Mouse (Mus musculus) central nervous system, embryonic 14 days (tissue): ENCODE results near the gene Mgst2. TPM values are rescaled to one million over a fixed set of nuclear protein-coding genes. Genes with fewer than 3 reads are reported as not detected.

Experiments
- polyA plus RNA-seq: library from polyadenylated mRNA; depleted of rRNA; stranded (reverse); fragments of >200 nt; gene quantifications from 2 replicates; pipeline ENCODE4 v1.2.3, GENCODE M21; 2012; rRNA removed

The Mgst2 gene
- polyA plus RNA-seq: 0.21 TPM in 1 of 2 replicates, not detected in the other

DNA sequence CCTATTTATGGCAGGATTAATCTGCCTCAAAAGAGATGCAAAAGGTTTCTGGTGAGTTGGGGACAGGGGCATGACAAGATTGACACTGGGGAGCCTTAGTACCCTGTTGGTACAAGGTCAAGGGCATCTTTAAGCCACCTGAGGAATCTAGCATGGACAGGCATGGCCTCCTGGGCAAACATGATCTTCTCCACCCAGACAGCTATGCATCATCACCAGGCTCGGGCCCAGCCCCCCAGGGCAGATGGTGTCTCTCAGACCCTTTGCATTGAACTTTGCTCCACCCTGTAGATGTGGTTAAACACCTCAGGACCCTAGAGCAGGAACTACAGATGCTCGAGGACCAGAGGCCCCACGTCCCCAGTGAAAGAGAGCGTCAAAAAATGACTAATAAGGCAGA lies at the start of gene Mgst2:
Mgst2 (plus strand) TSS at position 301 of the 400 bp plus-strand sequence.

Other genes with a start within 250 kb of the Mgst2 start
- 28.1 and 29.7 TPM in 2 replicates for gene Naa15, start 245.2 kb upstream of the Mgst2 start, polyA plus RNA-seq
- 13.2 and 15.6 TPM in 2 replicates for gene Rab33b, start 176.4 kb upstream of the Mgst2 start, polyA plus RNA-seq
- 16.5 and 17.5 TPM in 2 replicates for gene Setd7, start 99.5 kb upstream of the Mgst2 start, polyA plus RNA-seq